Mouse (Mus musculus) neural tube, embryonic 14.5 days (tissue): ENCODE results near the gene Sf3b3. TPM values are rescaled to one million over a fixed set of nuclear protein-coding genes. Genes with fewer than 3 reads are reported as not detected.

Source experiments
- ATAC-seq: fragments of 200-750 bp; cut with Nextera tagmentation; 2 replicates; pipeline ENCODE4 v1.8.0; 2017; ENCODE audit warnings: low read depth, mild to moderate bottlenecking, moderate TSS enrichment, moderate library complexity
- H3K27ac ChIP-seq: fragments of 300-500 bp; sonication (generic); 2 replicates; pipeline ENCODE4 v1.5.1; 2014; ENCODE audit warnings: low read depth, mild to moderate bottlenecking, control low read depth, low read length, moderate library complexity, mixed read lengths
- H3K27me3 ChIP-seq: fragments of 300-500 bp; sonication (generic); 2 replicates; pipeline ENCODE4 v1.6.1; 2014; ENCODE audit warnings: low read length; ENCODE audit not compliant: control insufficient read depth, insufficient read depth
- H3K36me3 ChIP-seq: fragments of 300-500 bp; sonication (generic); 2 replicates; pipeline ENCODE4 v1.6.1; 2014; ENCODE audit warnings: low read length, mixed read lengths; ENCODE audit not compliant: control insufficient read depth, insufficient read depth
- H3K4me1 ChIP-seq: fragments of 300-500 bp; sonication (generic); 2 replicates; pipeline ENCODE4 v1.6.1; 2014; ENCODE audit warnings: low read length; ENCODE audit not compliant: control insufficient read depth, insufficient read depth
- H3K4me2 ChIP-seq: fragments of 300-500 bp; sonication (generic); 2 replicates; pipeline ENCODE4 v1.6.1; 2014; ENCODE audit warnings: mild to moderate bottlenecking, low read depth, low read length, control low read depth
- H3K4me3 ChIP-seq: fragments of 300-500 bp; sonication (generic); 2 replicates; pipeline ENCODE4 v1.5.1; 2014; ENCODE audit warnings: low read depth, low read length, control low read depth, mixed read lengths
- H3K9ac ChIP-seq: fragments of 300-500 bp; sonication (generic); replicated peaks from 2 replicates; pipeline ENCODE4 v1.6.1; 2014; ENCODE audit warnings: low read depth, mild to moderate bottlenecking, control low read depth, low read length, mixed read lengths
- H3K9me3 ChIP-seq: fragments of 300-500 bp; sonication (generic); 2 replicates; pipeline ENCODE4 v1.6.1; 2016; ENCODE audit warnings: low read length; ENCODE audit not compliant: control insufficient read depth
- WGBS: fragments of 180-500 bp; shearing (Covaris S2); extraction: QIAGEN DNeasy Blood & Tissue Kit; methylation state at CpG from one replicate; pipeline ENCODE4 v1.1.7; 2014; 5-methylcytosine and 5-hydroxymethylcytosine counted together
- polyA plus RNA-seq: library from polyadenylated mRNA; unstranded; fragments of >200 nt; fragmentation: Nextera tagmentation; extraction: Ambion mirVana; gene quantifications from 2 replicates; pipeline ENCODE4 v1.2.1, GENCODE M21; 2014

The Sf3b3 gene
- polyA plus RNA-seq, 1 experiment from 2014 or later = 87.3 TPM

GRCm38 (mm10) chr8:110842012-110842574 lies 4.5 kb downstream of the Sf3b3 start:
- no peaks in the 10 kb centered on the region for H3K9me3 ChIP-seq
- H3K4me1 ChIP-seq = peaks cover 10% of the 10 kb centered on the region; the same call in 1 of the 2 replicates
- H3K9ac ChIP-seq = no peak overlapping the region
- ATAC-seq = no peak
- H3K27ac ChIP-seq = no peak overlapping the region
- 98% methylated on average over 3 of the region's 3 CpGs for WGBS
- no peaks in the 10 kb centered on the region for H3K27me3 ChIP-seq
- H3K36me3 ChIP-seq = peaks cover 63% of the 10 kb centered on the region
- H3K4me2 ChIP-seq = no peak overlapping the region
- no peak overlapping the region for H3K4me3 ChIP-seq

- Histone ChIP-seq H3K4me1 (no peaks in the 10 kb centered on the region), H3K9me3 (no peaks in the 10 kb centered on the region), H3K4me3 (no peak overlapping the region), H3K27me3 (no peaks in the 10 kb centered on the region), H3K4me2 (no peak overlapping the region), H3K27ac (no peak overlapping the region), H3K9ac (no peak overlapping the region), H3K36me3 (peaks cover 83% of the 10 kb centered on the region)
- ATAC-seq = no peak
- WGBS = 92% methylated on average over 3 of the region's 3 CpGs
These were observed 14.6 kb downstream of the Sf3b3 start for GRCm38 (mm10) chr8:110831956-110832355.

GRCm38 (mm10) chr8:110828511-110828910 lies 18.1 kb downstream of the Sf3b3 start:
- ATAC-seq = no peak
- Histone ChIP-seq H3K4me3 (no peak overlapping the region), H3K27me3 (no peaks in the 10 kb centered on the region), H3K9me3 (no peaks in the 10 kb centered on the region), H3K4me2 (no peak overlapping the region), H3K9ac (no peak overlapping the region), H3K27ac (no peak overlapping the region), H3K4me1 (no peaks in the 10 kb centered on the region), H3K36me3 (peaks cover 86% of the 10 kb centered on the region)
- WGBS = 90% methylated on average over 3 of the region's 3 CpGs

- Histone ChIP-seq H3K4me1 (no peaks in the 10 kb centered on the region), H3K36me3 (peaks cover 90% of the 10 kb centered on the region), H3K4me3 (no peak overlapping the region), H3K27ac (no peak overlapping the region), H3K9me3 (no peaks in the 10 kb centered on the region), H3K9ac (no peak overlapping the region), H3K27me3 (no peaks in the 10 kb centered on the region), H3K4me2 (no peak overlapping the region)
- 84% methylated on average over 1 of the region's 1 CpGs for WGBS
- ATAC-seq = no peak
These were observed 21.7 kb downstream of the Sf3b3 start for GRCm38 (mm10) chr8:110824861-110825260.

- H3K4me3 ChIP-seq = no peak overlapping the region
- H3K27me3 ChIP-seq = no peaks in the 10 kb centered on the region
- no peaks in the 10 kb centered on the region for H3K9me3 ChIP-seq
- WGBS = 92% methylated on average over 3 of the region's 3 CpGs
- H3K9ac ChIP-seq = no peak overlapping the region
- H3K4me1 ChIP-seq = no peaks in the 10 kb centered on the region
- no peak for ATAC-seq
- no peak overlapping the region for H3K4me2 ChIP-seq
- H3K27ac ChIP-seq = no peak overlapping the region
- H3K36me3 ChIP-seq = peaks cover 93% of the 10 kb centered on the region
These were observed 24.6 kb downstream of the Sf3b3 start for GRCm38 (mm10) chr8:110821960-110822359.

- Histone ChIP-seq H3K4me3 (no peak overlapping the region), H3K9ac (no peak overlapping the region), H3K27me3 (no peaks in the 10 kb centered on the region), H3K27ac (no peak overlapping the region), H3K4me2 (no peak overlapping the region), H3K9me3 (no peaks in the 10 kb centered on the region), H3K4me1 (no peaks in the 10 kb centered on the region), H3K36me3 (peaks cover 98% of the 10 kb centered on the region)
- ATAC-seq = no peak
- WGBS = 94% methylated on average over 2 of the region's 2 CpGs
These were observed 26.3 kb downstream of the Sf3b3 start for GRCm38 (mm10) chr8:110820257-110820656.

GRCm38 (mm10) chr8:110818593-110818992 lies 28.0 kb downstream of the Sf3b3 start:
- Histone ChIP-seq H3K27me3 (no peaks in the 10 kb centered on the region), H3K9ac (no peak overlapping the region), H3K4me2 (no peak overlapping the region), H3K9me3 (no peaks in the 10 kb centered on the region), H3K4me3 (no peak overlapping the region), H3K4me1 (no peaks in the 10 kb centered on the region), H3K27ac (no peak overlapping the region), H3K36me3 (peaks cover 98% of the 10 kb centered on the region)
- ATAC-seq = no peak
- WGBS = 88% methylated on average over 3 of the region's 3 CpGs

GRCm38 (mm10) chr8:110816990-110817389 lies 29.6 kb downstream of the Sf3b3 start:
- WGBS = 97% methylated on average over 1 of the region's 1 CpGs
- peaks cover 99% of the 10 kb centered on the region for H3K36me3 ChIP-seq
- H3K9ac ChIP-seq = no peak overlapping the region
- ATAC-seq = no peak
- no peak overlapping the region for H3K4me3 ChIP-seq
- no peaks in the 10 kb centered on the region for H3K27me3 ChIP-seq
- H3K4me1 ChIP-seq = no peaks in the 10 kb centered on the region
- no peak overlapping the region for H3K4me2 ChIP-seq
- H3K9me3 ChIP-seq = no peaks in the 10 kb centered on the region
- H3K27ac ChIP-seq = no peak overlapping the region

- Histone ChIP-seq H3K27ac (no peak overlapping the region), H3K9me3 (no peaks in the 10 kb centered on the region), H3K9ac (no peak overlapping the region), H3K27me3 (no peaks in the 10 kb centered on the region), H3K4me1 (no peaks in the 10 kb centered on the region), H3K4me3 (no peak overlapping the region), H3K4me2 (no peak overlapping the region), H3K36me3 (peaks cover 99% of the 10 kb centered on the region)
- ATAC-seq = no peak
- 71% methylated on average over 3 of the region's 3 CpGs for WGBS
These were observed 31.3 kb downstream of the Sf3b3 start for GRCm38 (mm10) chr8:110815308-110815707.
